Comparison of ENCODE assay signal across 9 mouse cellular contexts in genomic region chr9:51777180-51777579, GRCm38 (mm10). TPM values are rescaled to one million over a fixed set of nuclear protein-coding genes. Genes with fewer than 3 reads are reported as not detected.
DNase-seq lines count a peak whose midpoint lies in the region; ATAC-seq and TF ChIP-seq lines count a peak whose summit lies in the region.
"Had no signal": no experiment of that assay in that cellular context is flagged by ENCODE, and none has a peak within 500 bp of the region (broad histone marks: within the 10 kb centered on the region; RNA-seq: fewer than 3 reads in every experiment).

No protein-coding gene starts in this region.

- WGBS in kidney, adult 2 months = 21% methylated on average over 1 of the region's 1 CpGs
- WGBS in kidney, embryonic 14.5 days = 13% methylated on average over 1 of the region's 1 CpGs
- WGBS in limb, embryonic 10.5 days = 6% methylated on average over 1 of the region's 1 CpGs

- no peak overlapping the region for H3K27ac ChIP-seq in kidney, adult 2 months (ENCODE audit: insufficient read depth, low read depth, low read length)
- no peak overlapping the region for H3K27ac ChIP-seq in kidney, embryonic 14.5 days (ENCODE audit: low read depth, low read length)
- H3K27ac ChIP-seq in limb, embryonic 10.5 days = no peak overlapping the region
- H3K27ac ChIP-seq: heart, embryonic 13.5 days had no signal

- H3K27me3 ChIP-seq in kidney, adult 2 months (replicated peaks; ENCODE audit: control insufficient read depth, insufficient read depth, low read length) = no peaks in the 10 kb centered on the region
- H3K27me3 ChIP-seq in kidney, embryonic 14.5 days (ENCODE audit: control insufficient read depth, insufficient read depth, low read length) = no peaks in the 10 kb centered on the region
- no peaks in the 10 kb centered on the region for H3K27me3 ChIP-seq in limb, embryonic 10.5 days (ENCODE audit: low read depth, poor library complexity, severe bottlenecking)

- H3K4me2 ChIP-seq in kidney, embryonic 14.5 days (replicated peaks; ENCODE audit: low read depth, low read length) = no peak overlapping the region
- H3K4me2 ChIP-seq: heart, embryonic 13.5 days had no signal

- H3K4me3 ChIP-seq in kidney, adult 2 months (ENCODE audit: insufficient read depth, low read depth, low read length) = no peak overlapping the region
- H3K4me3 ChIP-seq in kidney, embryonic 14.5 days (ENCODE audit: low read length) = no peak overlapping the region
- no peak overlapping the region for H3K4me3 ChIP-seq in limb, embryonic 10.5 days
- H3K4me3 ChIP-seq: heart, embryonic 13.5 days had no signal

- no peak for DNase-seq in kidney, adult 2 months
- peak; percentile 71 for DNase-seq in CD4-positive, CD25-positive, alpha-beta regulatory T cell, adult 2 months (ENCODE audit: low read depth, low spot score)
- peak; percentile 42 for DNase-seq in ZHBTc4 (ENCODE audit: low read depth, low spot score)
- peak; percentile 47 for DNase-seq in limb, embryonic 10.5 days (ENCODE audit: low spot score)
- DNase-seq in gastrocnemius, adult 18-20 months (ENCODE audit: low spot score) = no peak
- DNase-seq in right cerebral cortex, postnatal 25 days = no peak

- TF ChIP-seq CTCF in kidney, adult 2 months (conservative IDR thresholded peaks at IDR 0.05; ENCODE audit: insufficient read depth, insufficient read length, low read depth, low read length) = peak; percentile 59; the same call in 1 of the 2 replicates

- ATAC-seq in kidney, embryonic 14.5 days (ENCODE audit: low FRiP score, low TSS enrichment) = no peak
- no peak for ATAC-seq in erythroblast, adult 5-6 weeks (replicated peaks; ENCODE audit: low FRiP score, poor library complexity, severe bottlenecking)

- H3K9me3 ChIP-seq in kidney, embryonic 14.5 days (ENCODE audit: control insufficient read depth, low read length) = no peaks in the 10 kb centered on the region
- no peaks in the 10 kb centered on the region for H3K9me3 ChIP-seq in limb, embryonic 10.5 days (replicated peaks)
- H3K9me3 ChIP-seq: heart, embryonic 13.5 days had no signal

- no peak overlapping the region for H3K9ac ChIP-seq in kidney, embryonic 14.5 days (ENCODE audit: low read depth, low read length)
- H3K9ac ChIP-seq: heart, embryonic 13.5 days had no signal

- no peak for TF ChIP-seq POLR2A in kidney, adult 2 months (IDR thresholded peaks at IDR 0.05; ENCODE audit: low read depth, low read length)

- H3K36me3 ChIP-seq in kidney, adult 2 months (ENCODE audit: control insufficient read depth, insufficient read depth, low read length) = no peaks in the 10 kb centered on the region
- H3K36me3 ChIP-seq in kidney, embryonic 14.5 days (ENCODE audit: control insufficient read depth, insufficient read depth, low read length) = no peaks in the 10 kb centered on the region
- H3K36me3 ChIP-seq in limb, embryonic 10.5 days = no peaks in the 10 kb centered on the region
- H3K36me3 ChIP-seq: heart, embryonic 13.5 days had no signal

- H3K4me1 ChIP-seq in kidney, adult 2 months (ENCODE audit: control insufficient read depth, insufficient read depth, low read length) = peaks cover 3% of the 10 kb centered on the region; the same call in 1 of the 2 replicates
- no peaks in the 10 kb centered on the region for H3K4me1 ChIP-seq in kidney, embryonic 14.5 days (ENCODE audit: control insufficient read depth, insufficient read depth, low read length)
- H3K4me1 ChIP-seq in limb, embryonic 10.5 days = no peaks in the 10 kb centered on the region

RNA-seq across cellular contexts. Expression of gene Arhgap20, which starts 12.0 kb away (rescaled TPM):
- polyA plus RNA-seq in kidney, adult 2 months (2012; rRNA removed) = 0.09 and 0.11 TPM in 2 replicates
- 4.8 and 5.7 TPM in 2 replicates for polyA plus RNA-seq in kidney, embryonic 14.5 days (2014; fragmentation: Nextera tagmentation; extraction: Ambion mirVana)
- polyA plus RNA-seq in limb, embryonic 10.5 days (2016; fragmentation: Nextera tagmentation; extraction: Ambion mirVana) = 0.28 and 0.63 TPM in 2 replicates
- not detected in 2 replicates for total RNA-seq in erythroblast, adult 5-6 weeks (2015; ENCODE audit: low replicate concordance)
- total RNA-seq in erythroblast, adult 5-6 weeks (2017; ENCODE audit: low replicate concordance) = not detected in 2 replicates
- total RNA-seq in gastrocnemius, adult 18-20 months (2021) = 10 to 100 TPM; 27.6 to 38.4 TPM

Comparison
In these comparisons a context has a peak if more than half of its experiments do, and no peak if none do; other contexts are left out.
1. DNase-seq: peak in CD4-positive, CD25-positive, alpha-beta regulatory T cell, adult 2 months (single experiment), ZHBTc4 (single experiment) and limb, embryonic 10.5 days (single experiment); none in kidney, adult 2 months (single experiment), gastrocnemius, adult 18-20 months (single experiment) and right cerebral cortex, postnatal 25 days (single experiment).